Mouse (Mus musculus) bone marrow, adult 2 months (tissue): Measurements from ENCODE around the gene Bglap3. TPM values are rescaled to one million over a fixed set of nuclear protein-coding genes. Genes with fewer than 3 reads are reported as not detected.
A peak's percentile ranks its signal among the peaks of the same experiment; 100 is the strongest.

Source experiments
- H3K27ac ChIP-seq: fragments of 200-500 bp; 2 replicates; pipeline ENCODE4 v1.5.1; 2012; ENCODE audit warnings: low read depth, mild to moderate bottlenecking, control low read depth, inconsistent platforms, low read length; ENCODE audit not compliant: control insufficient read depth, poor library complexity, insufficient read depth
- H3K4me1 ChIP-seq: fragments of 200-500 bp; 2 replicates; pipeline ENCODE4 v1.6.1; 2011; ENCODE audit warnings: low read length; ENCODE audit not compliant: control insufficient read depth, insufficient read depth
- H3K4me3 ChIP-seq: fragments of 200-500 bp; replicated peaks from 2 replicates; pipeline ENCODE3; 2011; ENCODE audit warnings: mild to moderate bottlenecking, low read depth, low read length, control low read depth; ENCODE audit not compliant: control insufficient read depth
- CTCF ChIP-seq: fragments of 200-500 bp; IDR thresholded peaks from 2 replicates; pipeline ENCODE4 v1.5.1; 2011; ENCODE audit warnings: low read length, control low read depth; ENCODE audit not compliant: control insufficient read depth, insufficient read depth
- POLR2A ChIP-seq: fragments of 200-500 bp; IDR thresholded peaks from 2 replicates; pipeline ENCODE4 v1.6.1; 2011; ENCODE audit warnings: low read depth, mild to moderate bottlenecking, control low read depth, low read length, borderline replicate concordance; ENCODE audit not compliant: control insufficient read depth
- WGBS: fragments of 180-500 bp; shearing (Covaris S2); methylation state at CpG from one replicate; pipeline ENCODE4 v1.1.7; 2018; 5-methylcytosine and 5-hydroxymethylcytosine counted together
- polyA plus RNA-seq: library from polyadenylated mRNA; stranded (reverse); fragments of >200 nt; gene quantifications from 2 replicates; pipeline ENCODE4 v1.2.4, GENCODE M21; 2011; ENCODE audit warnings: low replicate concordance; ENCODE audit not compliant: missing spikeins, insufficient read depth, insufficient read length

Gene Bglap3
- polyA plus RNA-seq, 1 experiment: not detected

DNA sequence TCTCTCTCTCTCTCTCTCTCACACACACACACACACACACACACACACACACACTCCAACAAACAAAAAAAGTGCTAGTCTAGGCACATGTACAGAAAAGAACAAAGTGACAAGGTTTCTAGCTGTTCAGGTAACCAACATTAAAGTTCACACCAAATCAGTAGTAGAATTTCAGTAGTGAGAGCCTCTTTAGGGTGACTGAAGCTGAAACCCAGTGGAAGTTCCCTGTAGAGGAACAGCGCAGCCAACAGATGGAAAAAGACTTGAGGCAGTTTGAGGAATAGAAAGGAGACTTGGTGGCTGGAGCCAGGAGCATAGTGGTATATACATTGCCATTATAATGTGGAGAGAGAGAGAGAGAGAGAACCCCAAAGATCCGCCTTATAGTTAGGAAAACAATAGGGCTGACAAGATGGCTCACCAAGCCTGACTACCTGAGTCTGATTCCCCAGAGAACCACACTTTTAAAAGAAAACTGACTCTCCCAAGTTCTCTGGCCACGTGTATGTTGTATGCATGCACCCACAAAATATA lies 37.6 kb downstream of the Bglap3 start:
- Histone ChIP-seq H3K27ac (no peak overlapping the region), H3K4me1 (peaks cover 2% of the 10 kb centered on the region; the same call in 1 of the 2 replicates), H3K4me3 (no peak overlapping the region)
- no peak for TF ChIP-seq POLR2A
- TF ChIP-seq CTCF: no peak
- WGBS: 18% methylated on average over 3 of the region's 3 CpGs

DNA sequence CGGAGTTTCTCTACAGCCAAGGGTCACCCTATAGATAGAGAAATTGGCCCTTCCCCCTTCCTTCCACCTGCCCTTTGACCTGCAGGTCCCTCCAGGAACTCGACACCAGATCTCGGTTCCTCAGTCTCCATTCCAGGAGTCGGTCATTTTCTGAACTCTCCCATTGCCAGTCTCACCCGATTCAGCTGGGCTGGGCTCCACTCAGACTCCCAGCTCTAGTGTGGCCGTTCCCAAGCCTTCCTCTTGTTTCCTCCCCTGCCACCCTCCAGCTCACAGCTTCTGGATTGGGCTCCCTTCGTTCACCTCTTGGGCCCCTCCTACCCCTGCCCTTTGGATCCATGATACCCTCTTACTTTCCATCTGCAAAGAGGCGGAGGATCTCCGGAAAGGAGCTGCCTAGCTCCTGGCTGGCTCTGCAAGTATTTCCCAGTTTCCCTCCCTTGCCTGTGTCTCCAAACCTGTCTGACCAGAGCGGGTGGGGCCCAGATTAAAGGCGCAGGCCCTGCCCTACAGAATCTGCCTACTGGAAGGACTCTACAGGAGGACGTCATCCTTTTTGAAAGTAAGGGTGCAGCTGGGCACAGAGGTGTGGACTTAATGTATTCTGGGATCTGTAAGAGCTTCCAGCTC lies 38.4 kb downstream of the Bglap3 start:
- H3K4me1 ChIP-seq: peaks cover 2% of the 10 kb centered on the region; the same call in 1 of the 2 replicates
- WGBS: 81% methylated on average over 12 of the region's 12 CpGs
- no peak for TF ChIP-seq CTCF
- TF ChIP-seq POLR2A: no peak
- H3K4me3 ChIP-seq: no peak overlapping the region
- H3K27ac ChIP-seq: no peak overlapping the region

DNA sequence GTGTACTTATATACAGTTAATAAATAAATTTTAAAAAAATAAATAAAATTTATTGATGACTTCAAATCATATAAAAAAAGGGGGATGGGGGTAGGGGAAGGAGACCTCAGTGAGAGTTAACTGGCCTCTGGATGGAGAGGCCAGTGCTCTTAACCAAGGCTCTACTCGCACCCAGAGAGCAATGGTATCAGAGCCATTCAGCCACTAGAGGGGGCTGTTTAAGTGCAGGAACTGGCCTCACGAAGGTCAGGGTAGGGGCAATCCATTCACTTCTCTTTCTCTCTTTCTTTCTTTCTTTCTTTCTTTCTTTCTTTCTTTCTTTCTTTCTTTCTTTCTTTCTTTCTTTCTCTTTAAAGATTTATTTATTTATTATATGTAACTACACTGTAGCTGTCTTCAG lies 41.3 kb downstream of the Bglap3 start:
- Histone ChIP-seq H3K4me1 (no peaks in the 10 kb centered on the region), H3K4me3 (no peak overlapping the region), H3K27ac (no peak overlapping the region)
- WGBS: 1% methylated on average over 2 of the region's 2 CpGs
- TF ChIP-seq POLR2A (no peak), CTCF (peak; percentile 86)

DNA sequence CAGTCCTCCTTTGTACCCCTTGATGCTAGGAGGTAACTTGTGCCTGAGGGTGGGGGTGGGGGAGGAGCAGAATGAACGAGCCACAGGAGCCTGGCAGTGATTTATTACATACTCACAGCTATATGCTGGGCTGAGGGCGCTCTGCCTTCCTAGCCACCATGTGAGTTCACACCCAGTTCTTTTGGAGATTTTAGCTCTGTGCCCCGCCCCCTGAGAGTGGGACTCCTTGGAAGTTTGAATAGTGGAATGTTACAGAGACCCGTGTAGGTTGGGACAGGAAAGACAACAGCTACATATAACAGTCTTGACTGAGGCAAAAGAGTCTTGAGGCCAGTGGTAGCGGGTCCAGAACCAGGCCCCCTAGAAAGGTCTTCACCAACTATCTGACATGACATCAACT lies 43.6 kb downstream of the Bglap3 start:
- WGBS: 77% methylated on average over 5 of the region's 5 CpGs
- Histone ChIP-seq H3K4me3 (no peak overlapping the region), H3K27ac (no peak overlapping the region)

DNA sequence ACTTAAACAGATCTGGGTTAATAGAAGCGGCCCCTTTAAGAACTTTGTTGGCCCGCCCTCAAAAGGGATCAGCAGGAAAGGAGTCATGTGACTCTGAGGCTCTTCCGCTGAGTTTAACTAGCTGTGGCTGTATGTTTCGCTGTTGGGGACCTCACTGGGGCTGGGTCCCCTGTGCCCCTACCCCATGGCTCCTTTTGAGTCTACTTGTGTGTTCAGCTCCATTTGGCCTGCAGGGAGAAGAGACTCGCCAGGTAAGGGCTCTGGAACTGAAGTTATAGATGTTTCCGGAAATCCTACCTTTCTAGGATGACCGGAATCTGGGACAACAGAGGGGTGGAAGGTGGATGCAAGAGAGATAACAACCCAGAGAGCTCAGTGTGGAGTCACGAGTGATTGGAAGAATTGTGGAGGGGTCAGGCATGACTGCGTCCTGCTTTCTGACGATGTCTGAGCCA lies 47.6 kb downstream of the Bglap3 start, which contains the start of gene Glmp:
Gene Glmp, plus strand, starts transcription at position 73 of the 455 bp plus-strand sequence.
- WGBS: 2% methylated on average over 10 of the region's 10 CpGs
- TF ChIP-seq POLR2A (no peak), CTCF (no peak)
- Histone ChIP-seq H3K4me3 (peak within 1 kb of the TSS; percentile 73), H3K27ac (0 out of 2 replicates have a peak within 1 kb of the TSS, but pooled peaks have one; percentile 16), H3K4me1 (peaks cover 2% of the 10 kb centered on the region; the same call in 1 of the 2 replicates)

More for the DNA sequence above, 43.6 kb downstream of the Bglap3 start:
- TF ChIP-seq CTCF (no peak), POLR2A (no peak)
- H3K4me1 ChIP-seq: peaks cover 2% of the 10 kb centered on the region; the same call in 1 of the 2 replicates

Other genes starting within 250 kb of the Bglap3 start
- gene Mef2d, start 230.4 kb downstream of the Bglap3 start, polyA plus RNA-seq: 39.7 and 64.7 TPM in 2 replicates
- gene Rhbg, start 118.0 kb downstream of the Bglap3 start, polyA plus RNA-seq: not detected in 2 replicates
- not detected in 2 replicates for gene Gm38392, start 85.5 kb downstream of the Bglap3 start, polyA plus RNA-seq
- 2.1 and 16.1 TPM in 2 replicates for gene Tsacc, start 75.7 kb downstream of the Bglap3 start, polyA plus RNA-seq
- gene Cct3, start 75.6 kb downstream of the Bglap3 start, polyA plus RNA-seq: 63.5 and 81.0 TPM in 2 replicates
- gene Glmp, start 47.7 kb downstream of the Bglap3 start, polyA plus RNA-seq: 18.0 and 79.0 TPM in 2 replicates
- 1.8 and 3.1 TPM in 2 replicates for gene Tmem79, start 36.6 kb downstream of the Bglap3 start, polyA plus RNA-seq
- 37.2 and 65.6 TPM in 2 replicates for gene Smg5, start 36.5 kb downstream of the Bglap3 start, polyA plus RNA-seq
- 3.6 TPM in 1 of 2 replicates, not detected in the other for gene Paqr6, start 8.2 kb downstream of the Bglap3 start, polyA plus RNA-seq
- gene Bglap2, start 6.0 kb upstream of the Bglap3 start, polyA plus RNA-seq: 13.5 and 129 TPM in 2 replicates
- gene Bglap, start 11.7 kb upstream of the Bglap3 start, polyA plus RNA-seq: 56.2 and 336 TPM in 2 replicates
- gene Pmf1, start 37.6 kb upstream of the Bglap3 start, polyA plus RNA-seq: 60.1 and 67.5 TPM in 2 replicates
- gene Slc25a44, start 52.4 kb upstream of the Bglap3 start, polyA plus RNA-seq: 15.7 and 17.4 TPM in 2 replicates
- gene Sema4a, start 88.4 kb upstream of the Bglap3 start, polyA plus RNA-seq: 43.9 and 131 TPM in 2 replicates
- gene Lmna, start 137.2 kb upstream of the Bglap3 start, polyA plus RNA-seq: 58.9 and 69.6 TPM in 2 replicates
- 0.77 and 2.2 TPM in 2 replicates for gene Mex3a, start 159.7 kb upstream of the Bglap3 start, polyA plus RNA-seq
- 1.4 TPM in 1 of 2 replicates, not detected in the other for gene Rab25, start 175.6 kb upstream of the Bglap3 start, polyA plus RNA-seq
- gene Lamtor2, start 180.3 kb upstream of the Bglap3 start, polyA plus RNA-seq: 82.9 and 126 TPM in 2 replicates
- 20.9 and 25.2 TPM in 2 replicates for gene Ubqln4, start 181.0 kb upstream of the Bglap3 start, polyA plus RNA-seq
- 46.1 and 84.8 TPM in 2 replicates for gene Ssr2, start 203.1 kb upstream of the Bglap3 start, polyA plus RNA-seq
- gene Arhgef2, start 233.2 kb upstream of the Bglap3 start, polyA plus RNA-seq: 39.3 and 96.1 TPM in 2 replicates